Mouse (Mus musculus) hindbrain, embryonic 14.5 days (tissue): ENCODE measurements around the gene Clmp. TPM values are rescaled to one million over a fixed set of nuclear protein-coding genes. Genes with fewer than 3 reads are reported as not detected.
"Not testable (repeated sequence)": the region's sequence is repeated elsewhere in the genome, so short reads cannot be mapped to it uniquely, and the experiment has no call there.

Experiments
- ATAC-seq: fragments of 200-750 bp; cut with Nextera tagmentation; 2 replicates; pipeline ENCODE4 v1.8.0; 2017; ENCODE audit warnings: moderate number of reproducible peaks, mild to moderate bottlenecking, moderate TSS enrichment, moderate library complexity; ENCODE audit not compliant: low FRiP score
- DNase-seq: peaks from one replicate; pipeline ENCODE4 v3.0.0-alpha.2; 2015; ENCODE audit warnings: low spot score
- H3K27ac ChIP-seq: fragments of 300-500 bp; sonication (generic); 2 replicates; pipeline ENCODE4 v1.5.1; 2014; ENCODE audit warnings: mild to moderate bottlenecking, moderate library complexity
- H3K27me3 ChIP-seq: fragments of 300-500 bp; sonication (generic); 2 replicates; pipeline ENCODE4 v1.6.1; 2014; ENCODE audit warnings: mild to moderate bottlenecking, low read length, mixed read lengths; ENCODE audit not compliant: control insufficient read depth, insufficient read depth
- H3K36me3 ChIP-seq: fragments of 300-500 bp; sonication (generic); replicated peaks from 2 replicates; pipeline ENCODE4 v1.6.1; 2014; ENCODE audit not compliant: control insufficient read depth, insufficient read depth
- H3K4me1 ChIP-seq: fragments of 300-500 bp; sonication (generic); replicated peaks from 2 replicates; pipeline ENCODE4 v1.6.1; 2014; ENCODE audit warnings: antibody characterized with exemption, low read length, mixed read lengths; ENCODE audit not compliant: control insufficient read depth, insufficient read depth
- H3K4me2 ChIP-seq: fragments of 300-500 bp; sonication (generic); replicated peaks from 2 replicates; pipeline ENCODE4 v1.6.1; 2014; ENCODE audit warnings: mild to moderate bottlenecking, moderate library complexity
- H3K4me3 ChIP-seq: fragments of 300-500 bp; sonication (generic); replicated peaks from 2 replicates; pipeline ENCODE4 v1.5.1; 2014; ENCODE audit warnings: mild to moderate bottlenecking, low read length
- H3K9ac ChIP-seq: fragments of 300-500 bp; sonication (generic); 2 replicates; pipeline ENCODE4 v1.6.1; 2014
- H3K9me3 ChIP-seq: fragments of 300-500 bp; sonication (generic); 2 replicates; pipeline ENCODE4 v1.6.1; 2016; ENCODE audit warnings: low read length; ENCODE audit not compliant: control insufficient read depth
- WGBS: fragments of 180-500 bp; shearing (Covaris S2); extraction: QIAGEN DNeasy Blood & Tissue Kit; methylation state at CpG from one replicate; pipeline ENCODE4 v1.1.7; 2014; 5-methylcytosine and 5-hydroxymethylcytosine counted together
- polyA plus RNA-seq: library from polyadenylated mRNA; unstranded; fragments of >200 nt; fragmentation: Nextera tagmentation; extraction: Ambion mirVana; gene quantifications from 2 replicates; pipeline ENCODE4 v1.2.1, GENCODE M21; 2014

Clmp gene
- polyA plus RNA-seq, 1 experiment from 2014 or later = 56.6 TPM

- 78% methylated on average over 11 of the region's 11 CpGs for WGBS
- H3K36me3 ChIP-seq = peaks cover 34% of the 10 kb centered on the region
- H3K4me1 ChIP-seq = no peaks in the 10 kb centered on the region
- no peak for ATAC-seq
- no peak overlapping the region for H3K4me2 ChIP-seq
- H3K27me3 ChIP-seq = no peaks in the 10 kb centered on the region
- no peak overlapping the region for H3K9ac ChIP-seq
- H3K9me3 ChIP-seq = no peaks in the 10 kb centered on the region
- DNase-seq = no peak
- H3K27ac ChIP-seq = no peak overlapping the region
- no peak overlapping the region for H3K4me3 ChIP-seq
Observed at GRCm38 (mm10) chr9:40776459-40777248, 90.9 kb downstream of the Clmp start.

GRCm38 (mm10) chr9:40780111-40780510, 94.3 kb downstream of the Clmp start:
- no peaks in the 10 kb centered on the region for H3K9me3 ChIP-seq
- H3K27ac ChIP-seq = no peak overlapping the region
- WGBS = 71% methylated on average over 3 of the region's 3 CpGs
- H3K4me2 ChIP-seq = no peak overlapping the region
- H3K9ac ChIP-seq = no peak overlapping the region
- H3K27me3 ChIP-seq = no peaks in the 10 kb centered on the region
- ATAC-seq (no peak), DNase-seq (no peak)
- no peak overlapping the region for H3K4me3 ChIP-seq
- peaks cover 12% of the 10 kb centered on the region for H3K4me1 ChIP-seq
- peaks cover 25% of the 10 kb centered on the region for H3K36me3 ChIP-seq

DNA sequence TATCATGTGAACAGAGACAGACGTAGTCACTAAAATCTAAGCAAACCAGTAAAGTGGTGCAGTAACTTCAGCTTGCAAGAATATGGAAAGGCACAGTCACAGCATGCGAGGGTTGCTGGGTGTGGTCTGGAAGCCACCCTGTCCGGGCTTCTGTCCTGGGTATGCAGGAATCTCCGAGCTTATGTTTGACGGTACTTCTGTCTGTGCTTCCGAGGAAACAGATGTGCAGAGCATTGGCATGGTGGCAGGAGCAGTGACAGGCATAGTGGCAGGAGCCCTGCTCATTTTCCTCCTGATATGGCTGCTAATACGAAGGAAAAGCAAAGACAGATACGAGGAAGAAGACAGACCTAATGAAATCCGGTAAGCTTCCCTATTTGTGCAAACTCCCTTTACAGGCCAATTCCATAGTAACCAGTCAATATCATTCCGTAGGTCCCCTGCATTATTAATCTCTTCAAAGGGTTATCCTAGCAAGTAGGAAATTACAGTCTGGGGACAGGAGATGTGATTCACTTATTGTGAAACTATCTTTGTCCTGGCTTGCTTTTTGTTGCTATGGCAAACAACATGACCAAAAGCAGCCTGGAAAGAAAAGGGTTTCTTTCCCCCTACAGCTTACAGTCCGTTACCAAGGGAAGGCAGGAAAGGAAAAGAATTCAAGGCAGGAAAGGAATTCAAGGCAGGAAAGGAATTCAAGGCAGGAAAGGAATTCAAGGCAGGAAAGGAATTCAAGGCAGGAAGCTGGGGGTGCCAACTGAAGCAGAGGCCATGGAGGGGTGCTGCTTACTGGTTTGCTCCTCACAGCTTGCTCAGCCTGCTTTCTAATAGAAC, 95.3 kb downstream of the Clmp start:
- Histone ChIP-seq H3K4me3 (no peak overlapping the region), H3K27ac (peak overlapping the region; percentile 20), H3K9ac (no peak overlapping the region), H3K27me3 (no peaks in the 10 kb centered on the region), H3K4me1 (peaks cover 21% of the 10 kb centered on the region), H3K9me3 (no peaks in the 10 kb centered on the region), H3K4me2 (no peak overlapping the region), H3K36me3 (peaks cover 20% of the 10 kb centered on the region)
- WGBS = 67% methylated on average over 11 of the region's 11 CpGs
- ATAC-seq = no peak
- DNase-seq = no peak

- ATAC-seq = no peak
- H3K4me2 ChIP-seq = no peak overlapping the region; the same call in 1 of the 2 replicates
- H3K27ac ChIP-seq = 0 out of 2 replicates have a peak overlapping the region, but pooled peaks have one; percentile 14
- H3K9ac ChIP-seq = no peak overlapping the region
- H3K9me3 ChIP-seq = no peaks in the 10 kb centered on the region
- no peaks in the 10 kb centered on the region for H3K27me3 ChIP-seq
- 40% methylated on average over 26 of the region's 26 CpGs for WGBS
- DNase-seq = no peak
- H3K36me3 ChIP-seq = peaks cover 17% of the 10 kb centered on the region
- no peak overlapping the region for H3K4me3 ChIP-seq
- H3K4me1 ChIP-seq = peaks cover 21% of the 10 kb centered on the region
Observed at GRCm38 (mm10) chr9:40781726-40782581, 96.2 kb downstream of the Clmp start.

DNA sequence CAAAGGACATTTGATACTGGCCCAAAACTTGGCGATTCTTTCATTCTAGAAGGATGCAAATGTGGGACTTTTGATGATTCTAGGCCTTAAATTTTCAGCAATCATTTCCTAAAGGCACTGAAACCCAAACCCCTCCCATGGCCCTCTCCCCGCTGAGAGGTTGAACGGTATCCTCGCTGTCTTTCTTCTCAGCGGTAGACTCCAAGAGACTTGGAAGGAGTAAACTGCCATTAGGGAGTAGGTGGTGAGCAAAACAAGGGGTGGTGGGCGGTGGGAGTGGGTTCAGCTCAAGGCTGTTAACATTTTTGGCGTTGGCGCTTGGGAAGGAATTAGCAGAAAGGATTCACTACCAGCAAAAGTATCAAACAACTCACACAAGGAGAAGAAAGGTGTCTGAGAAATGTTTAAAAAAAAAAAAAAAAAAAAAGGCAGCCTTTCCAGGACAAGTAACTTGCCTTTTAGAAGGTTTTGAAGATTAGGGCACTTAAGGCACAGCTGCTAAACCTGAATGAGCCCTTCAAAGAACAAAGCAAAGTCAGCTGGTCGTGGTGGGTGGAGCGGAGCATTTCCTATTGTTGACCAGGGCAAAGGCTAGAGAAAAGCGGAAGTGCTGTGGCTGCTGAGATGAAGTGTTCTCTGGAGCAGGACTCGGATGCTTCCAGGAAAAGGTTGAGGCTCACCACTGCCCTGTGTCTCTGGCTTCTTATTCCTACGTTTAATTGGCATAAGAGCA, 98.0 kb downstream of the Clmp start:
- H3K36me3 ChIP-seq = peaks cover 17% of the 10 kb centered on the region
- 6% methylated on average over 13 of the region's 13 CpGs for WGBS
- H3K4me2 ChIP-seq = peak overlapping the region; percentile 31
- DNase-seq = no peak
- no peak overlapping the region for H3K4me3 ChIP-seq
- peak overlapping the region; percentile 35; the same call in 1 of the 2 replicates for H3K9ac ChIP-seq
- peaks cover 21% of the 10 kb centered on the region for H3K4me1 ChIP-seq
- ATAC-seq = no peak
- no peaks in the 10 kb centered on the region for H3K9me3 ChIP-seq
- H3K27me3 ChIP-seq = no peaks in the 10 kb centered on the region
- peak overlapping the region; percentile 88 for H3K27ac ChIP-seq

GRCm38 (mm10) chr9:40784374-40784967, 98.7 kb downstream of the Clmp start:
- peaks cover 17% of the 10 kb centered on the region for H3K36me3 ChIP-seq
- 0 out of 2 replicates have a peak, but pooled peaks have one; percentile 41 for ATAC-seq
- peak overlapping the region; percentile 55 for H3K9ac ChIP-seq
- H3K4me1 ChIP-seq = peaks cover 21% of the 10 kb centered on the region
- WGBS = 10% methylated on average over 9 of the region's 9 CpGs
- peak overlapping the region; percentile 31 for H3K4me2 ChIP-seq
- H3K27ac ChIP-seq = peak overlapping the region; percentile 88
- no peaks in the 10 kb centered on the region for H3K27me3 ChIP-seq
- DNase-seq = peak; percentile 55
- H3K4me3 ChIP-seq = no peak overlapping the region
- H3K9me3 ChIP-seq = no peaks in the 10 kb centered on the region

GRCm38 (mm10) chr9:40785452-40785851, 99.7 kb downstream of the Clmp start:
- 50% methylated on average over 6 of the region's 6 CpGs for WGBS
- ATAC-seq = no peak
- peak overlapping the region; percentile 88 for H3K27ac ChIP-seq

GRCm38 (mm10) chr9:40786820-40787219, 101.1 kb downstream of the Clmp start:
- WGBS = 97% methylated on average over 6 of the region's 6 CpGs
- H3K4me3 ChIP-seq, H3K4me2 ChIP-seq: not testable (repeated sequence)

More at GRCm38 (mm10) chr9:40785452-40785851, 99.7 kb downstream of the Clmp start:
- DNase-seq = no peak
- no peaks in the 10 kb centered on the region for H3K9me3 ChIP-seq
- no peaks in the 10 kb centered on the region for H3K27me3 ChIP-seq
- H3K4me1 ChIP-seq = peaks cover 21% of the 10 kb centered on the region
- H3K36me3 ChIP-seq = peaks cover 17% of the 10 kb centered on the region
- H3K4me3 ChIP-seq = no peak overlapping the region
- H3K4me2 ChIP-seq = no peak overlapping the region
- H3K9ac ChIP-seq = peak overlapping the region; percentile 6; the same call in 1 of the 2 replicates

More at GRCm38 (mm10) chr9:40786820-40787219, 101.1 kb downstream of the Clmp start:
- not testable (repeated sequence) for H3K27me3 ChIP-seq, DNase-seq, H3K27ac ChIP-seq, H3K9ac ChIP-seq, H3K9me3 ChIP-seq, ATAC-seq
- peaks cover 21% of the 10 kb centered on the region for H3K4me1 ChIP-seq
- peaks cover 10% of the 10 kb centered on the region for H3K36me3 ChIP-seq
